Mouse (Mus musculus) effector memory CD4-positive, alpha-beta T cell, adult 7 months (primary cell): Measurements from ENCODE around the gene Egr2. TPM values are rescaled to one million over a fixed set of nuclear protein-coding genes. Genes with fewer than 3 reads are reported as not detected.

Experiments used
- polyA plus RNA-seq: library from polyadenylated mRNA; unstranded; fragments of 100-300 nt; shearing (Covaris generic); gene quantifications from one replicate; pipeline ENCODE4 v1.2.1, GENCODE M21; 2017

Gene Egr2
- polyA plus RNA-seq: 24.2 TPM

DNA sequence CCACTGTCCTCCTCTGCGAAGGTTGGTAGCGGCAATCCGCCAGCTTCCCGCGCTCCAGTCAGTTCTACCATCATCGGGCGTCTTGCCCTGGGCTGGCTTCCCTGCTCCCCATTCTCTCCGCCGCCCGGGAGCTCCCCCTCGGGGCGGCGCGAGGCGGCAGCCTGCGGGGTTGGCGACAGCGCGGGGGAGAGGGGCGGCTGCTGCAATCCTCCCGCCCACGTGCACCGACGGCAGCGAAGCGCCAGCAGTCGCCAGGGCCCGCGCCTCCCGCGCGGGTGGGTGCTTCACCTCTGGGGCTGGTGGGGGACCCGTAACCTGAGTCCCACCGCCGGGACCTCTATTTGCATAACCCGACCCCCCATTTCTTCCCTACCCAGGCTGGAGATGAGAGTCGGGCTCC lies at the start of gene Egr2:
TSS of gene Egr2 (plus strand) at position 220 of the 400 bp plus-strand sequence.

GRCm38 (mm10) chr10:67548877-67549731 lies 13.8 kb downstream of the Egr2 start, which contains the start of gene Ado:
Gene Ado (minus strand): TSS chr10:67548955.

Other genes with a start within 250 kb of the Egr2 start
- 6.8 TPM for gene Ado, start 13.5 kb downstream of the Egr2 start, polyA plus RNA-seq